Mouse (Mus musculus): ENCODE data around the gene Zfp12. TPM values are rescaled to one million over a fixed set of nuclear protein-coding genes. Genes with fewer than 3 reads are reported as not detected.

The Zfp12 gene
- total RNA-seq, 2 experiments from 2014 or later, result 28.0 to 34.5 TPM

GRCm38 (mm10) chr5:143261636-143262035 is 26.7 kb downstream of the Zfp12 start:
- intact Hi-C loops (cut with DNase I), result loop anchor here (10.0 kb wide), 1 partner anchor 297 kb away; the partner anchor contains the start of gene Fscn1
- DNase-seq (ENCODE audit: low spot score in 2 of 2), result peak; percentile 47 to 58

GRCm38 (mm10) chr5:143264689-143265088 is 29.7 kb downstream of the Zfp12 start:
- no peak for DNase-seq (ENCODE audit: low spot score in 2 of 2)

GRCm38 (mm10) chr5:143265409-143265808 is 30.4 kb downstream of the Zfp12 start:
- DNase-seq (ENCODE audit: low spot score in 2 of 2), result no peak
- intact Hi-C loops (cut with DNase I), result loop anchor here (10.0 kb wide), 1 partner anchor 301 kb away; the partner anchor contains the start of gene Fscn1

More at GRCm38 (mm10) chr5:143264689-143265088, 29.7 kb downstream of the Zfp12 start:
- intact Hi-C loops (cut with DNase I), result loop anchor here (10.0 kb wide), 1 partner anchor 300 kb away; the partner anchor contains the start of gene Fscn1

DNA sequence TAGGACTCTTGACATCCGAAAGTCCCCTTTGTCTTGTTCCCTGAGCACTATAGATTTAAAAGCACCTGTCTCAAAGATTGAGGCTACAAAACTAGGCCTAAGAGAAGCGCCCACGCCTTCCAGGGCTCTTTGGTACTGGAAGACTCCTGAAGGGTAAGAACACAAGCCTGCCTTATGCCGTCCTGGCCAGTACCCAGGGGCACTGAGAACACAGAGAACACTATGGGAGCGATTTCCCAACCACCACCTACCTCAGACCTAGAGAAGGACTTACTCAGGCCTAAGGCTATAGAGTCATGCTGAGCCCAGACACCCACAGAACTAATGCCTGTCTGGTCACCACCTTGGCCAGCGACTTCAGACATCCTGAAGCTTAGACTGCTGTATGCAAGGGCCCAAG is 31.8 kb downstream of the Zfp12 start:
- intact Hi-C loops (cut with DNase I), result loop anchor here (10.0 kb wide), 1 partner anchor 302 kb away; the partner anchor contains the start of gene Fscn1
- no peak for DNase-seq (ENCODE audit: low spot score in 2 of 2)

DNA sequence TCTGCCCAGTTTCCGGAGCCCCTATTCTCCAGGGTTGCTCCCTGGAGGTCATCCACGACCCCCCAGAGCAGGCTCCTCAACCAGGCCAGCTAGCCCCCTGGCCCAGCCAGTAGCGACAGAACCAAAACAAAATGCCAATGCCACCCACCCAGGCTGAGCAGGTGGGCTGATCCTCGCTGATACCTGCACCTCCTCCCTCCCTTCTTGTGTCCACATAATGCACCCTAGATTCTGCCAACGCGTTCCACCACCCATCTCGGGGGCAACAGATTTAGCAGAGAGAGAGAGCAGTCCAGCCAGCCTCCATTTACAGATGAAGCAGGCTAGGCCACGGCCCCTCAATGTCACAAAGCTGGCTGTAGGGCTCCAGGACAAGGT is 34.0 kb downstream of the Zfp12 start:
- no peak for DNase-seq (ENCODE audit: low spot score in 2 of 2)
- intact Hi-C loops (cut with DNase I), result loop anchor here (10.0 kb wide), 1 partner anchor 304 kb away; the partner anchor contains the start of gene Fscn1

DNA sequence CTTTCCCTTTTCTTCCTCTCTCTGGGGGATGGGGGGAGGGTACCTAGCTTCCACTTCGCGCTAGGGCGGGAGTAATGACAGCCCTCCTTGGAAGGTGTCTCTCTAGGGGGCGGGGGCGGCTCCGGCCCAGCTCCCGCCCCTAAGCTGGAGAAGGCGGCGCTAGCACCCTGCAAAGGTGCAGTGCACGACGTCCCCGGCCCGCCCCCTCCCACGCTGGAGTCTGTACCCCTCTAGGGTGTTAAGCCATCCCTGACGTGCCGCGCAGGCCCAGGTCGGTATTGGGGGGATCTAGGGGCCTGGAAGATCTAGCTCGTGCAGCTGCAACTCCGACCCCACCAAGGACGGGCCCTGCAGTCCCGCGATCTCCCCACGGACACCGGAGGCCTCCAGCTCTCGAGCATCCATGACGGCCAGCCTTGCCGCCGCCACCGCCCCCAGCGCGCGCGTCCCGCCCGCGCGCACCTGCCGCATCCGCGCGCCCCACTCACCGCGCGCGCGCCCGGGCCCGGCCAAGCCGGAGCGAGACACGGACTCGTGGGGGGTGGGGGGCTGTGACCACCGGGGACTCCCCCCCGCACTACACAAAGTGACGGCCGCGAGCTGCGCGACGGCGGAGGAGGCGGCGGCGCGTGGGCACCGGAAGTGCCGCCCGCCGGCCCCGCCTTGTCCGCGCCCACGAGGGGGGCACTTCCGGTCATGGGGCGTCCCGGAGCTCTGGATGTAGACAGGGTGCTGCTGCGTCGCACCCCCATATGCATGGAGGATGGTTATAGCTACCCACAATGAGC is 34.6 kb downstream of the Zfp12 start, which contains the start of gene Zfp316:
Gene Zfp316 (minus strand): TSS at position 660 of the 788 bp plus-strand sequence.
- intact Hi-C loops (cut with DNase I), result loop anchor here (10.0 kb wide), 1 partner anchor 305 kb away; the partner anchor contains the start of gene Fscn1
- DNase-seq (ENCODE audit: low spot score in 2 of 2), result peak; percentile 75 to 83

GRCm38 (mm10) chr5:143270151-143270519 is 35.2 kb downstream of the Zfp12 start:
- intact Hi-C loops (cut with DNase I), result no loop called here

DNA sequence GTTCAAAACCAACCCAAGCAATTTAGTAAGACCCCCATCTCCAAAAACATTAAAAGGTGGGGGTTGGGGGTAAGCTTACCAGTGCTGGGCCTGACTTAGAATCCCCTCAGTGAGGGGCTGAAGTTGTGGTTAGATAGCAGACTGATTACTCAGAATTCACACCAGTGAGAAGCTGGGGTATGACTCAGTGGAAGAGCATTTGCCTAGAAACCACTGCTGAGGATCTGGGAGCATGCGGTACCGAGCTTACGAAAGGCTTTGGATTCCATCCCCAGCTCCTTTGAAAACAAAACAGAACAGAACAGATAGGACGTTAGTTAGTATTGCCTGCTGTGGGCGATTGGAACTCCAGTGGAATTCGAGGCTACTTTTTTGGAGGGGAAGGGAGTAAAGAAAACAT is 36.7 kb downstream of the Zfp12 start:
- intact Hi-C loops (cut with DNase I), result no loop called here
- DNase-seq (ENCODE audit: low spot score in 2 of 2), result no peak

More at GRCm38 (mm10) chr5:143270151-143270519, 35.2 kb downstream of the Zfp12 start:
- no peak for DNase-seq (ENCODE audit: low spot score in 2 of 2)

- intact Hi-C loops (cut with DNase I), result no loop called here
- DNase-seq (ENCODE audit: low spot score in 2 of 2), result no peak
Observed at GRCm38 (mm10) chr5:143272108-143272507, 37.1 kb downstream of the Zfp12 start.

GRCm38 (mm10) chr5:143272540-143273330 is 37.8 kb downstream of the Zfp12 start:
- no peak for DNase-seq (ENCODE audit: low spot score in 2 of 2)
- intact Hi-C loops (cut with DNase I), result no loop called here

DNA sequence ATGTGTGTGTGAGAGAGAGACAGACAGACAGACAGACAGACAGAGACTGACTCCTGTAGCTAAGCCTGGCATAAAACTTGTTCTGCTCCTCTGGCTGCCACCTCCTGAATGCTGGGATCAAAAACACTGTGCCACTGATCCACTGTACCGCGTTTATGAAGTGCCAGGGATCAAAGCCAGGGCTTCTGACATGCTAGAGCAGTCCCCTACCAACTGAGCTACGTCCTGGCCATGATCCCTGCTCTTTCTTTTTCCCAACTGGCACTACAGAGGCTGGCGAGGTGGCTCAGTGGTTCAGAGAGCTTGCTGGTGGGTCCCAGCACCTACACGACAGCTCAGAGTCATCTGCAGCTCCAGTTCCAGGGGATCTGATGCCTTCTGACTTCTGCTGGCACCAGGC is 40.8 kb downstream of the Zfp12 start:
- intact Hi-C loops (cut with DNase I), result no loop called here
- DNase-seq (ENCODE audit: low spot score in 2 of 2), result no peak

GRCm38 (mm10) chr5:143279247-143279646 is 44.3 kb downstream of the Zfp12 start:
- intact Hi-C loops (cut with DNase I), result no loop called here
- DNase-seq (ENCODE audit: low spot score in 2 of 2), result no peak

DNA sequence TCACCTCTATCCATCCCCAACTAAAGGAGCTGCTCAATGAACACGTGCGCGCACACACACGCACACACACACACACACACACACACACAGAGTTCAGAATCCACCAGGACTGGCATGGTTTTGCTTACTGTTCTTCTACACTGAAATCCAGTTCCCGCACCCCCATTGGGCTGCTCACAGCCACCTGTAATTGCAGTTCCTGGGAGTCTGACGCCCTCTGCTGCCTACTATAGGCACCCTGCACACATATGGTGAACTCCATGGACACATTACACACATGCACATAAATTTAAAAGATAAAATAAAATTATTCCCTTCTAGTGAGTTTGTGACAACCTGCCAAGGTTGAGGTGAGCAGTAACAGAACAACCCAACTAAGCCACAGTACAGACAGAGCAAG is 49.8 kb downstream of the Zfp12 start:
- DNase-seq (ENCODE audit: low spot score in 2 of 2), result no peak
- intact Hi-C loops (cut with DNase I), result no loop called here

- DNase-seq (ENCODE audit: low spot score in 2 of 2), result no peak
- intact Hi-C loops (cut with DNase I), result no loop called here
Observed at GRCm38 (mm10) chr5:143287774-143288328, 52.9 kb downstream of the Zfp12 start.

GRCm38 (mm10) chr5:143288378-143288911 is 53.5 kb downstream of the Zfp12 start:
- DNase-seq (ENCODE audit: low spot score in 2 of 2), result no peak
- intact Hi-C loops (cut with DNase I), result no loop called here

DNA sequence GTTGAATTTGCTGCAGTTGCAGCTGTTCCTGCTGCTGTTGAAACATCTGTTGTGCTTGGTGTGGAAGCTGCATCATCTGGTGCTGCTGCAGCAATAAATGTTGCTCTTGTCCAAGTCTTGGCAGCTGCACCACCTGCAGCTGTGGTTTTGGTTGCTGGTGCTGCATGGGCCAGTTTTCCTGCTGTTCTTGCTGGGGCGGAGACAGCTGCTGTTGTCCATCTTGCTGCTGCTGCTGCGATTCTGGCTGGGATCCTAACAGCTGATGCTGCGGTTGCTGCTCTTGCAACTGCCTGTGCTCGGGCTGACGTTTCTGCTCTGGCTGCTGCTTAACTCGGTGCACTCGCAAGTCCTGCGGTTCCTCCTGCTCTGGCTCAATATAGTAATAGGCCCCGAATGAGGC is 54.3 kb downstream of the Zfp12 start:
- DNase-seq (ENCODE audit: low spot score in 2 of 2), result no peak
- intact Hi-C loops (cut with DNase I), result no loop called here

DNA sequence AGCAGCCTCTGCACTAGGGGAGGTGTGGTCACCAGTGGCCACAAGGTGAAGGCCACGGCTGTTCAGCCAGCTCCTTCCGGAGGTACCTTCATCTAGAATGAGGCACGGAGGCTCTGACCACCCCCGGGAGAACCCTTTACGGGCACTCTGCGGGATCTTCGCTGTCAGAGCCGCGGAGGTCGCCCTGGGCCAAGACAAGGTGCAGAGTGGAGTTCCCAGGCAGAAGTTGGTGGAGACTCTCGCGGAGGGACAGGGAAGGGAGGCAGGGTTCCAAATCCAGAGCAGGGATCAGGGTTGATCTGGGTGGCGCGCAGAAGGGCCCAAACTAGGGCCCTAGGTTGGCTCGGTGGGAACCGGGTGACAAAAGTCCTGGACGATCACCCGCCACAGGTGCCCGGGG is 57.9 kb downstream of the Zfp12 start:
- DNase-seq (ENCODE audit: low spot score in 2 of 2), result no peak
- intact Hi-C loops (cut with DNase I), result no loop called here

DNA sequence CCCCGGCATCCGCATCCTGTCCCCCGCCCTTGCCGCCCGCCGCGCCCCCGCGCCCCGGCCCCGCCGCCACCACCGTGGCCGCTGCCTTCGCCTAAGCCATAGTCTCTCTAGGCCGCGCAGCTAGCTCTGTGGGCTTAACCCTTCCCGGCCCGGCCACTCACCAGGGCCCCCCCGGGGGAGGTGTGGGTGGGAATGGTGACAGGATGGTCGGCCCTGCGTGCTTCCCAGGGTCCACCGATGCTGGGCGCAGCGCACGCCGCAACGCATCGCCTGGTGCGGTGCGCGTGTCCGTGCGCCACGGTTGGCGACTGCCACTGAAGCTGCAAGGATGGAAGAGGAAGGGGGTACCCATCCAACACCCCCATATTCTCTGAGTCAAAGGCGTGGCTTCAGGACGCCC is 58.4 kb downstream of the Zfp12 start, which contains the start of gene Zfp853:
Gene Zfp853 (minus strand): TSS at position 220 of the 400 bp plus-strand sequence.
- peak in 1 of 2 experiments; percentile 53 for DNase-seq (ENCODE audit: low spot score in 2 of 2)
- intact Hi-C loops (cut with DNase I), result no loop called here

- DNase-seq (ENCODE audit: low spot score in 2 of 2), result no peak
- intact Hi-C loops (cut with DNase I), result loop anchor here (5.0 kb wide), 1 partner anchor 38 kb away; no protein-coding TSS in a partner anchor
Observed at GRCm38 (mm10) chr5:143294862-143295261, 59.9 kb downstream of the Zfp12 start.
